Mouse (Mus musculus) lung, postnatal 10 days (tissue): ENCODE measurements around the gene Cryz.

Experiments used
- DNase-seq: peaks from one replicate; pipeline ENCODE4 v3.0.0; 2021

Gene Cryz

DNA sequence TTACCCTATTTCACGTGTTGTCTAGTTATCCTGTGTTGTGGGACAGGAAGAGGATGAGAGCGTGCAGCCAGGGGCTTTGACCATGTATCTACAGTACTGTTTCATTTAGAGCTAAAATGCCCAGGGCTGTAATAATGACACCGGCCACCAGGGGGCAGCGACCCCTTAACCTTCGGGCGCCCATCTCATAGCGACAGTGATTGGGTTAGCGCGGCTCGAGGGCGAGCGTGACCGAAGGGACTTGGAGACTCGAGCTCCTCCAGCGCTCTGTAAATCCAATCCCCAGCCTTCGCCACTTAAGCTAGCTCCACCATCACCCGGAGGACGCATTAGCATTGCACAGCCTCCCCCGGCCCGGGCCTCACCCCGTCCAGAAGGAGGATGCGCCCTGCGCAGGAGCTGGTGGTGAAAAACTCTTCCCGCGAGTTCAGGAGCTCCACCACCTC, at the start of gene Cryz:
Gene Cryz, plus strand, starts transcription at position 224 of the 446 bp plus-strand sequence.
- DNase-seq = peak; percentile 93

DNA sequence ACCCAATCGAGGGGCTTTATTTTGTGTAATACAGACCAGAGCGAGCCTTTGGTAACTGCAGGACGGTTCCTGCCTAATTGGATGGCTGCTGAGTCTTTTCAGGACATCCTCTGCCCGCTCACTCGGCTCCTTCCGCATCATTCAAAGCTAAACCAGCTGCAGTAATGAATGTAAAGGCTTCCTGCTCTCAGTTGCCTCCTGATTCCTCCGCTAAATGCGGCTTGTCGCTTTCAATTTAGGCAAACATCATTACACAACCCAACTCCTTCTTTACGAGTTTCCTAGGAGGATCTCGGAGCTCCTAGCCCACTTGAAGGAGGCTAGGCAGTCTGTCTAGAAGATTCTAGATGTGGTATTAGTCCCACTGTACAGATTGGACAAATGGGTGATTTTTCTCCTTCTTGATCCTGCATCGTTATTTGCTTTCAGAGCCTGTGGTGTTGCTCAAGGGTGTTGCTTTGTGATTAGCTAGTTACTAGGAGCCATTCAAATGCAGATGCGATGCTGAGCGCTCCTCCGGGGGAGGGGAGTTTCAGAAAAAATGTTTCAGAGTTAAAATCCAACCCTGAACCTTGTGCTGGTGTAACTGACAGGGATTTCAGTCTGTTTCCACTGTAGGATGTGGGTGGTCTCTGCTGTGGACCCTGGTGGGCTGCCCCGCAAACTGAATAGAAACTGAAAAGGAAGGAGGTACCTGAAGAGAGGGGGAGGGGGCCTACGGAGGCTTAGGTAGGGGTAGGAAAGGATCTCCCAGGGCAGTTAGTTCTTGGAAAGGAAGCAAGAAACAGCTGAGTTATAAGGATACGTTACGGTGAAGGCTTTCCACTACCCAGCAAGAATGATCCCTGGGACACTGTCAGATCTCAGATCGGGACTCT, 48.7 kb upstream of the Cryz start:
- DNase-seq = no peak

DNA sequence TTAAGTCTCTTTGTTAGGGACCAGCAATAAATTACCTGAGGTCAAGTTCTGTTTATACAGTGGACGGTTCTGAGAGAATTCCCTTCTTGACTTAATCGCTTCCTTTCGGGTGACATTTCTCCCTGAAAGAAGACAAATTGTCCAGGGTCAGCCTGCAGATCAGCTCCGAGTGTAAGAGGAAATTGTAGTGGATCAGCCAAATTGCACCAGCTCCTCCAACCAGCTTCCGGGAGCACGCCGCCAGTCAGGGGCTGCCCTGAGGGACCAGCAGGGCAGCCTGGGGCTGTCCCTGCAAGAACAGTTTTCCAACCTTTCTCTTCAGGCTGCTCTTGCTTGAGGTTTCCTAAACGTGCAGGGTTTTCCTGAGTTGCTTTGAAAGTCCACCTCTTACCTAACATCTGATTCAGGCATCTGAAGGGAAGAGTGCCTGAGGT, 47.6 kb upstream of the Cryz start:
- no peak for DNase-seq

DNA sequence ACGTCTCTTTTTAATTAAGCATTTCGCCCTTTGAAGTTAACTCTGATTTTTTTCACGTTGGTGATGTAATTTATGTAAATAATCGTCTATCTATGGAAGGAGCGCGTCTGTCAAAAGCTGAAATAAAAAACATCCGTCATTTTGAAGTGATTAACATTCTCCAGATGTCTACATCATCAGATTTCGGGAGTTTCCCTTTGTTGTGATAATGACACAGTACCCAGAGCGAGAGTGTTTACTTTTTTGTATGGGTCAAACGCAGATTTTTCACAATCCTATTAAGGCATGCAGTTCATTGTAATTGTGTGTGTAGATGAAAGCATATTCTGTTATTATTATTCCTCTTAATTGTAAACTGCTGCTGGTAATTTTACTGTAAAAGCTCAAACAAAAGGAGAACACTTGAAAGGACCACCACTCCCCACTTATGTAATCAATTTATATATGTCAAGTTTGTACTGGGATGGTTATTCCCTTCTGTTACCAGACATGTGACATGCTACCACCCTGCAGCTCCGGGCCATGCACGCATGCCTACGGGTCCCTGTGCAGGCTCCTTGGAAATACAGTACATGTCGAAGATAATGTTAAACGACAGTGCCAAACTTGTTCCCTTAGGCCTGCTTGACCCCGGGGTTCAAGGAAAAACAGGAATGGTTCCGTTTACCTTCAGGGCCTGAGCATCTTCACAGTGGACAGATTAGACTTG, 46.0 kb upstream of the Cryz start:
- DNase-seq = no peak

DNA sequence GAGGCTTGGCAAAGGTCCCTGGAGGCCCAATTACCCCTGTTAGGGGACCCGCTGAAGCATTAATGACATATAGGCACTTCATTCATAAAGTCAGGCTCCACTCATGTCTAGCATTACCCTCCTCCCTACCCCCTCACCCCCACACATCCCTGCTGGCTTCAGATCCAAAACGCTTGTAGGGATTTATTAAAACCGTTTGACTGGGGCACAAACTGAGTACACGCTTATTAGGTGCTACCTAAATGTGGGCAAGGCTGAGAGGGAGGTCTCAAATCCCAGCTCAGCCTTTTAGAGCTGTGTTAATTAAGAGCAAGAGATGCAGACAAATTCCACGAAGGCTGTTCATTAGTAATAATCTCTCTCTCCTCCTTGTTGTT, 45.5 kb upstream of the Cryz start:
- DNase-seq = no peak

DNA sequence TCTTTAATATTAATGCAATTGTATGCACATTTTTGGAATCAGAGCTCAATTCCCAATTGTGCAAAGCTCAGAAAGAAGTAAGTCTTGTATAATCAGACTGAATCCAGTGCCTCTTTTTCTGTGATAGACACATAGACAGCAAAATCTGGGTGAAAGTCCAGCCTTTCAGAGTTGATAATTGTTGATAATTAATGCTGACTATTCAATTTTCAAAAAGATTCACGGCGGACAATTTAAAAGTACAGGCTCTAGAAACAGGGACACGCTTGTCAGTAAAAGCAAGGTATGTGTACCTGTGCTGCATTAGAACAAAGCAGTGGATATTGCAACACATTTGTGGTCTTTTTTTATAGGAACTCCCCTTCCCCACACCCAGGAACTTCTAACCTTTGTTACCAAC, 34.3 kb upstream of the Cryz start:
- no peak for DNase-seq

DNA sequence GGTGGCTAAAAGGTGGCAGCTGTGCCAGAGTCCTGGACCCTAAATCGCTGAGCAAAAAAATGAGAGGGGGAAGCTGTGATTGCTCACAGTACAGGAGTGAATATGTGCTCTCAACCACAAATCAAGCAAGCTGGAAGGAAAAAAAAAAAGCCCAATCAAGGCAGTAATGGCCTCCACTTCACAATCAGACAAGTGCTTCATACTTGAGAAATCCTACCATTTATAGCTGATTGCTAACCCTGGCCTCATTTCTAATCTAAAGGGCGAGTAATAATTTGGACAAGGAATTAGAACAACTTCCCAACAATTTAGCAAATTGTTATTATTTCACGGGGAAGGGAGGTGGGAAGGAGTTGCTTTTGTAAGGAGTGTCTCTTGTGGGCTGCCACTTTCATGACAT, 31.1 kb upstream of the Cryz start:
- DNase-seq = no peak

DNA sequence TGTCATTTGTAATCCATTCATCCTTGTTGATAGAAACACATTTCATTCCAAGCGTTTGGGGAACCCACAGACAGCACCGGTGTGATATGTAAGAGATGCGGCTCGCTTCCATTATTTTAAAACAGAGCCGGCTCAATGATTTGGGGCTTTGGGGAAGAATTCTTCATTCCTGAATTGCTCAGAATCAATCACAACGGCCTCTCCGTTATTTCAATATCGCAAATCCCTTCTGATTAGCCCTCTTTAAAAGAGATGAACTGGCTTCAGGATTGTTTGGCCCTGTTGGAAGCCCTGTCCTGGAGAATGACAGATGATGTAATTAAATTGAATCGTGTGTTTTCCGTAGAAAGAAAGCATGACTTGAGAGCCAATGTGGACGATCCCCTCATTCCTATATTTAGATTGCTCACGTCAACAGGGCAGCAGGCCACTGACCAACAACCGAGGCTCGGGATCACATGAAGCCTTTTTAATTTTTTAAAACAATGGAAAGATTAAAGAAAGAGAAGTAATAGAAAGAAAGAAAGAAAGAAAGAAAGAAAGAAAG, 26.4 kb upstream of the Cryz start:
- DNase-seq = no peak

DNA sequence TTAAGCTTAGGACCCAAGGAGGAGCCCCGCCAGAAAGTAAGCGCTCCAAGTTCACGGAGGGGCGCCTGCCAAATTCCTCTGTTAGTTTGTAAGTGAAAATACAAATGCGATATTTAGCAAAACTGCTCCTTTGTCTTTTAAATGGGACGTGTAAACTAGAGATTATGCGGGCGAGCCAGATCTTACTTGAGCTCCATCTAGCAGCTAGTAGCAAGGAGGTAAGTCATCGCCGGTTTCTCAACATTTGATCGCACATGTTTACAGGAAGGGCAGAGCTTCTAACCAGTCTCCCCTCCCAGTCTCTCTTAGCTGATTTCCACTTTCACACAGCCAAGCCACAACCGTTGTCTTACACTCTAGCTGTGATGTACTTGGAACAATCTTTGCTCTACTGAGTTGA, 25.7 kb upstream of the Cryz start:
- peak; percentile 15 for DNase-seq

DNA sequence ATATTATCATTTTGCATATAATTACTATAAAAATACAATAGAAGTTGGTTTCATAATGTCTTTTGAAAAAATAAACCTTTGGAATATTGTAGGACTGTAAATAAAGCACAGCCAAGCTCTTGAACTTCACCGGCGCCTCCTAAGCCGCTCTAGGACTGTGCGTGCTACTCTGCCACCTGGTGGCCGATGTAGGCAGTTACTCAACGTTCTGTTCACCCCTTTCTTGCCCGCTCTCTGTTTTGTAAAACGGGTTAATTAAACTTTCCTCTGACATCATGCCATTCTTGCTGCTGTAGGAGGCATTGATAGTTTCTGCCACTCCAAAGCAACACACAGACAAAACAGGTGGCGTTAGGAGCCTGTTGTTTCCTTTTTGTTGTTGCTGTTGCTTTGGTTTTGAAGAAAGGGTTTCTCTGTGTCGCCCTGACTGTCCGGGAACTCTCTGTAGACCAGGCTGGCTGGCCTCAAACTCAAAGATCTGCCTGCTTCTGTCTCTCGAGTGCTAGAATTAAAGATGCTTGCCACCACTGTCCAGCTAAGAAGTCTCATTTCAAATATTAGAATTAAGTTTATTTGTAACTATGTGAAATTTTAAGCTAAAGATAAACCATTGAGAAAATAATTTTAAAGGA, 24.1 kb upstream of the Cryz start:
- DNase-seq = peak; percentile 76

DNA sequence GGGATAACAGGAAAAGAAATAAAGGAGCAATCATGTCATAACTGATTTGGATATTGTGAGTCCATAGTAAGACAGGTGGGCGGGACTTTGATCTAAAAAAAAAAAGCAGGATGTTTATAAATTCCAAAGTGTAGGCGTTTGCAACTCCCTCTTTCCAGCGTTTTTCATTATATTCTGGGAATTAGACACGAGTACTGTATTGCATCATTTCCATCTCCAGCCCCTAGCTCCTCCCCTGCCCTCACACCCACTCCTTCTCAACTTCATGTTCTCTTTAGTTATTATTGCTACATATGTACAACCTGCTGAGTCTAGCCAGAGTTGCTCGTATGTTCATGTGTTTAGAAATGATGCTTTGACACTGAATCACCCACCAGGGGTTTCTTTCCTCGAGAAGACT, 22.8 kb upstream of the Cryz start:
- no peak for DNase-seq

DNA sequence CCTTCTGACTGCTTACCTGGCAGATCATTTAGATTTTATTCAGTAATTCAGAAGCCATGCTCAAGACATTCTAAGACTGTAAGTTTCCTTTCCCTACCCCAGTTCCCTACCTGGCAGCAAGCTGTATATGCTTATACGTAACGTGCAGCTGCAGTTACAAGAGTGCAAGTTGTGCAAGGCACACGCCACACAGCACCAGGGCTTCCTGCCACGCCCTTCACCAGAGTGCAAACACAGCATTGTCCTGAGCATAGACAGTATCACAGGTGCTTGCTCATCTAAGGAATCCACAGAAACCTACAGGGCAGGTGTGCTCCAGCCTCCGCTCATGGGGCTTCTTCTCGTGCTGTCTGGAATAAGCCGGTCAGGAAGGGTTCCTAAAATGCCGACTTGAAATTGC, 18.6 kb upstream of the Cryz start:
- no peak for DNase-seq

DNA sequence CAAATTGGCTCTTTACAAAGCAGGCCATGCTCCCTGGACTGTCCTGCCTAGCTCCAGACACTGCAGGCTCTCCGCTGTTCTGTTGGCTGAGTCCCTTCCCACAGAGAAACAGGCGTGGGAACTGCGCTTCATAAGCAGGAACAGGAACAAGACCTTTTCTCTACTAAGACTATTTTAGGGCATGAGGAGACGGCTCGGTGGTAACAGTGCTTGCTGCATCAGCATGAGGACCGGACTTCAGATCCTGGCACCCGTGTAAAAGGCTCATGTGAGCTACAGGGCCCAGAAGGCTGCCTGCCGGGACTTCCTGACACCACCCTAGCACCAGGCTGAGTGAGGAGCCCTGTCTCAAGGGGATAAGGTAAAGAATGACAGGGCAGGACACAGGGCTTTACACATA, 12.2 kb upstream of the Cryz start:
- no peak for DNase-seq

DNA sequence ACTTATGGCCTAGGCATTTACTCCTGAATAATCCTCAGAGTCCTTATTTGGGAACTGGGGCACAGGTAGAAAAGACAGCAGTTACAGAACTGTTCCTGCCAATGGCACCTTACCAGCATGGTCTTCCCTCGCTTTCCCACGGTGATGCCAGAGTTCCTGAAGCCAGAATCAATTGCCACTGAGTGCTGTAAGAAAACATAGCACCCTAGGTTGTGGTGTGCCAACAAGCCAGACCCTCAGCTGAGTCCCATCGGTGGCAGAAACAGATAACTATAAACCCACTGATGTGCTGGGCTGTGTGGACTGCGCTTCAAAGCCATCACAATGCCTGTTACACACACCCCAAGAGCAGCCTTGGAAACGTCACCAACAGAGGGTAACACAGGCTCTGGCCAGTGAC, 5.5 kb upstream of the Cryz start:
- DNase-seq = no peak

DNA sequence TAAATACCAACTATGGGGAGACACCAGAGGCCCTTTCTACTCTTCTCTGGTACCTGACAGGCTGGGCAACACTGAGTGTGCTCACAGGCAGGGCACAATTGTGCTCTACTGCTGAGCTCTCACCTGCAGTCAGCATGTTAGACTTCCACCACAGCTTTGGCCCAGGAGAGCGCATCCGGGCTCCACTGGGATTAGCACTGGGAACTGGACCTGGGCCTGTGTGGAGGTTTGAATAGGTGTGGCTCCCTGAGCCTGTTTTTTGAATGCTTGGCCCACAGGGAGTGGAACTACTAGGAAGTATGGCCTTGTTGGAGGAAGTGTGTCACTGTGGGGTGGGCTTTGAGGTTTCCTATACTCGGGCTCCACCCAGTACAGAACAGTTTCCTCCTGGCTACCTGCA, 4.9 kb upstream of the Cryz start:
- no peak for DNase-seq

DNA sequence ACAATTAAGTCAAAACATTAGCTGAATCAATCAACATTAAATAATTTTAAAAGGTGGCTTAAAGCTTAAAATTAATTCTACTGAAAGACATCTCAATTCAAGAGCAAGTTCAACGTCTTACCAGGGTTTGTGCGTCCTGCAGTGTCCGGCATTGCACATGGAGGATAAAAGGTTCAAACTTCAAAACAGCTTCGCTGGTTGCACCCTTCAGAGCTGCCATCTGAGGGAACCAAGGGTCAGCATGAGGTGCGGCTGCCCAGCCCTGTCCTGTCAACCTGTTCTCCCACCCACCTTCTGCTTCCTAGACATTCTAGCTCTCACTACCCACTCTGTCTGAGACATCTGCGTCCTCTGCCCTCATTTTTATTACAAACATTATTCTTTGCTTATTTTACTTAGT, 2.9 kb upstream of the Cryz start:
- DNase-seq = no peak

DNA sequence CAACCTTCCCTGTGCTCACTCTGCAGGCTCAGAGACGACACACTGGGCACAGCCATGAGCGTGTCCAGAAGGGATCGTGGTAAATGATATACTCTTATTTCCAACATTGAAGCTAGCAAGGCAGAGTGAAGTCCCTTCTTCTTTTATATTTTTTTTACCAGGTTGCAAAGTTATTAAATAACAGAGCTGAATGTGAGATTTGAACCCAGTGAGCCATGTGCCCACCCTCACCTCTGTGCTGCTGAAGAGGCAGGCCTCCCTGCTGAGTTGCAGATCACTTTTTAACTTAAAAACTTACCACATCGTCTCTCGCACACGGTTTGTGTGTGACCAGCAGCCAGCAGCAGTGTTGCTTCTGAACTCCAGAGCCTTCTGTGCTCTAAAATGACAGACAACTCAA, 2.4 kb upstream of the Cryz start:
- DNase-seq = no peak

DNA sequence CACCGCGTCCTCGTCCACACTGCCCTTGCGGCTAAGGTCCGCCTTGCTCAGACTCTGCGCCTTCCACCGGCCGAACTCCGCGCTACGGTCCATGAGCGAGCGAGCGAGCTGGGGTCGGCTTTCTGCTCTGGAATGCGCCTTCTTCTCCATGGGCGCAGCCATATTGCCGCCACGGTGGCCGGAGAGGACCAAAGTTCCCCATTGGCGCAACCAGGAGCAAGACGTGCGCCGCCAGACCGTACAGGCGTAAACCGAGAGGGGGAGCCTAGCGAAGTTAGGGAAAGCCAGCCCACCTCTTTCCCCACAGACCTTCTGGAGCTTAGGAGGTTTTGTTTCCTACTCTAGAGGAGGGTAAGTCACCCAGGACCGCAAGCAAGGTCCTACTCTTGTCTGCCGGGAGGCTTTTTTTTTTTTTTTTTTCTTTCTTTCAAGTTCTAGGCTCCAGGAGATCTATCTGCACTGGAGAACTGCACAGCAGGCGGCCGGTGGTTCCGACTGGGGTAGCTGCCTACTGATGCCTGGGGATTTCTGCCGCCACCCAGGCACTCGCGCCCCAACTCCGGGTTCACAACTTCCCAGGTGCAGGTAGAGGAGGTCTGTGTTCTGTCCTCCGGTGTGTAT, 533 bp downstream of the Cryz start, which contains the start of gene Tyw3:
Gene Tyw3, minus strand, starts transcription at position 171 of the 621 bp plus-strand sequence.
- peak; percentile 98 for DNase-seq

DNA sequence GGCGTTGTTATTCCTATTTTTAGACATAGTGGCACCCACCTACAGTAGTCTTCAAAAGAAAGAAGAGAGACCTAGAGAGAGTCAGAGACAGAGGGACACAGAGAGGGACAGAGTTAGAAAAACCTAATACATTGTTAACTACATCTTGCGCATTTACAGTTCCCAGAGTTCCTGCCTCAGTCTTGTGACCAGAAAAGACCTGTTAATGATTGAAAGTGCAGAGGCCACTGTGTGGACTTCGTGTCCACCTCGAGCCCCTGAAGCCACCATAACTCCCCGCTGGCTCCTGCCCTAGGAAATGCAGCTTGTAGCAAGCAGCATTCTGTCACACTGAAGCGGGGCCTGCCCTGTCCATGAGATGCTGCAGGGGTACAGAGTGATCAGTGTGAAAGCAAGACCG, 1.1 kb downstream of the Cryz start:
- no peak for DNase-seq

DNA sequence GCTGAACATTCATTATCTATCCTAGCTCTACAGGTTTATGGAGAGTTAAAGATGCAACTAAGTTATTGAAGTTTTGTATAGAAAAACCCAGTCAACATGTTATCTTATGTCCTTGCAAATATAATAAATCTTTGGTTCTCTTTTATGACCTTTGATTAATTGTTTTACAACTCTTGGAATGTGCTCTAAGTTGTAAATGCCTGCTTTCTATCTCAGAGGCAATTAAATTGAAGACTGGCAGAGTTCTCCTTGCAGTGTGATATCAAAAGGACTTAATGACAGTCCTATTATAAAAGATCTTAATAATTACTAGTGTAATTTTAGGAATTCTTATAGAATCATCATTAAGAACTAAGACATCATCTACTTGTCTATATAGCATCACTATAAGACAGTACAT, 5.6 kb downstream of the Cryz start:
- no peak for DNase-seq

DNA sequence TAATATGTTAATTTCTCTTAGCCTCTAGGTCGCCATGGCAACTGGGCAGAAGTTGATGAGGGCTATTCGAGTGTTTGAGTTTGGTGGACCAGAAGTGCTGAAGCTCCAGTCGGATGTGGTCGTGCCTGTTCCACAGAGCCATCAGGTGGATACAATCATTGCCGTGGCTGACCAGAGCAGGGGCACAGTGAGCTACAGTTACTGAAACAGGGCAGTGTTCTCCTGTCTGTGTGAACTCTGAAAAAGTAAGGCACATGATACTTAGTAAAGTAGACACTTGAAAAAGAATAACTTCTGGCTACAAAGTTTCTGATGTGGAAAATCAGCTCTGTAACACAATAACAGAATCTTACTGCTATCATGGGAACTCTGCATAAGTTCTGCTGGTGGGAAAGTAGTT, 8.4 kb downstream of the Cryz start:
- DNase-seq = no peak

DNA sequence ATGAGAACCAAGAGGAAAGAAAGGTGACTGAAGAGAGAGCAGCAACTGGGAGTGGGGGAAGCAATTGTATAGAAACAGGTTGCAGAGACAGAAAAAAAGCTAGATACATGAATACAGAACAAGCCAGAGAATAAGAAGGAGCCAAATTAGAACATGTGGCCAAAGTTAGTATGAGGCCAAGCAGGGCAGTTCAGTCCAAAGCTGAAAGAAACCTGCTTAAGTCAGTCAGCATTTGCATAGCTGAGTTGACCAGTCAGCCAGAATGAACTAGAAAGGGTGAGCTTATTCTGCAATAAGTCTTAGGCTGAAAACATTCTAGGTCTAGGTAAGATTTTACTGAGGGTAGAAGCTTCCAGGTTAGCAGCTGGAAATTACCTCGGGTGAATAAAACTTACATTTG, 11.4 kb downstream of the Cryz start:
- DNase-seq = no peak

DNA sequence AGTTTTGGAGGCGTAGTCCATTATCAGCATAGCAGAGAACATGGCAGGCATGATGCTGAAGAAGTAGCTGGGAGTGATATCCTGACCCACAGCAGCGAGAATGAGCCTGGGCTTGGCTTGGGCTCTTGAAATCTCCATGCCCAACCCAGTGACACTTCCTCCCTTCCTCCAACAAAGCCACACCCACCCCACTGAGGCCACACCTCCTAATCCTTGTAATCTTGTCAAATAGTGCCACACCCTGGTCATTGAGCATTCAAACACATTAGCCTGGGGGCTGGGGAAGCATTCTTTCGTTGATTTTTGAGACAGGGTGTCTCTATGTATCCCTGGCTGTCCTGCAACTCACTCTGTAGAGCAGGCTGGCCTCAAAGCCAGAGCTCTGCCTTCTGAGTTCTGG, 15.4 kb downstream of the Cryz start:
- DNase-seq = peak; percentile 18
